Mouse (Mus musculus): ENCODE measurements around the gene Hist1h2af. TPM values are rescaled to one million over a fixed set of nuclear protein-coding genes. Genes with fewer than 3 reads are reported as not detected.
"Not testable (repeated sequence)": the region's sequence is repeated elsewhere in the genome, so short reads cannot be mapped to it uniquely, and the experiment has no call there.

The Hist1h2af gene
- polyA plus RNA-seq, 1 experiment from 2014 or later, result 2.7 TPM

DNA sequence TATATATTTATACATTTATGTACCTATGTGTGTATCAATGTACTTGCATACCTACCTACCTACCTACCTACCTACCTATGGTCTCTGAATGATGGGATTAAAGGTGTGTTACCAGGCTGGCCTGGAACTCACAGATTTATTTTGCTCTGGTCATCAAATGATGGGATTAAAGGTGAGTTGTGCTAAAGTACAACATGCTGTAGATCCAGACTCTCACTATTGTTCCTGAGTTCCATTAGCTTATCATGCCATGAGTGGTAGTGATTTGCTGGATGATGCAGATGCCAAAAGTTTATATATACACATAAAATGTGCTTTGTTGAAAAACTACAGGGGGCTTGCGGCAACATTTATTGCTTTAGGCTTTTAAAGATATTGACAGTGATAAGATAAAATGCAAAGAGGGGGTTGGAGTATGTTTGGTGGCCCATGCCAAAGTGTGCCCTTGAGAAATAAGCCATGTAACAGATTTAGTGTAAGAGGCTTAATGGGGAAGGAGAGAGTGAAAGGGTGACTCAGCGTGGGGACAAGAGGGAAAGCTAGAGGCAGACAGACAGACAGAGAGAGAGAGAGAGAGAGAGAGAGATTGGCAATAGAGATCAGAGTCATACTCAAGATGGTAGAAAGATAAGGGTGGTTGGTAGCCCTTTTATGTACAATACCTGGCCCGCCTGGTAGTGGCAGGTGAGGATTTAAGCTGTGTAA is 3.5 kb downstream of the Hist1h2af start:
- H3K27ac ChIP-seq (replicated peaks), result no peak overlapping the region
- 75% methylated on average over 3 of the region's 3 CpGs for WGBS

DNA sequence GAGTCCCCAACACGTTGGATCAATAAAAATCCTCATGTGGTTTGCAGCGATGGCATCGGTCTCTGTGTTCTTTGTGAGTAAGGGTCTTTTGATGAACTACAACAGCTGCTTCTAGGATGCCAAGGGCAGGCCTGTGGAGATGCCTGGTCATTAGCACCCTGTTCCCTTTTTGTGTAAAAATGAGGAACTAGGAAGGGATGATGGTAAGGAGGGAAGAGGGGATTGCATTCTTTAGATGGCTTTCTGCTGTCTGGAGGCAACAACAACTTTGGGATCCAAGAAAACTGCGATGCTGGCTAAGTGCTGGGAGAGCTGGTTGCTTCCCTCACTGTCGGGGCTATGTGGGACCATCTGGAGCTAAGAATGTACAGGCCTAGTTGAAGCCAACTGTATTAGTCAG is 4.5 kb downstream of the Hist1h2af start:
- ATAC-seq (ENCODE audit: insufficient number of reproducible peaks, low FRiP score, low TSS enrichment, low read depth), result no peak
- Histone ChIP-seq H3K9ac (no peak overlapping the region), H3K27me3 (no peaks in the 10 kb centered on the region), H3K36me3 (no peaks in the 10 kb centered on the region), H3K27ac (replicated peaks) (no peak overlapping the region), H3K4me3 (replicated peaks) (no peak overlapping the region), H3K4me2 (replicated peaks) (no peak overlapping the region), H3K9me3 (replicated peaks) (no peaks in the 10 kb centered on the region), H3K4me1 (peaks cover 21% of the 10 kb centered on the region)
- WGBS, result 51% methylated on average over 5 of the region's 5 CpGs

More for the DNA sequence above, 3.5 kb downstream of the Hist1h2af start:
- peak overlapping the region; percentile 61; the same call in 1 of the 2 replicates for H3K4me3 ChIP-seq (replicated peaks)
- ATAC-seq (ENCODE audit: insufficient number of reproducible peaks, low FRiP score, low TSS enrichment, low read depth), result no peak
- no peak overlapping the region for H3K9ac ChIP-seq
- H3K4me2 ChIP-seq (replicated peaks), result peak overlapping the region; percentile 72; the same call in 1 of the 2 replicates
- H3K4me1 ChIP-seq, result peaks cover 27% of the 10 kb centered on the region
- no peaks in the 10 kb centered on the region for H3K36me3 ChIP-seq
- H3K9me3 ChIP-seq (replicated peaks), result no peaks in the 10 kb centered on the region
- no peaks in the 10 kb centered on the region for H3K27me3 ChIP-seq

DNA sequence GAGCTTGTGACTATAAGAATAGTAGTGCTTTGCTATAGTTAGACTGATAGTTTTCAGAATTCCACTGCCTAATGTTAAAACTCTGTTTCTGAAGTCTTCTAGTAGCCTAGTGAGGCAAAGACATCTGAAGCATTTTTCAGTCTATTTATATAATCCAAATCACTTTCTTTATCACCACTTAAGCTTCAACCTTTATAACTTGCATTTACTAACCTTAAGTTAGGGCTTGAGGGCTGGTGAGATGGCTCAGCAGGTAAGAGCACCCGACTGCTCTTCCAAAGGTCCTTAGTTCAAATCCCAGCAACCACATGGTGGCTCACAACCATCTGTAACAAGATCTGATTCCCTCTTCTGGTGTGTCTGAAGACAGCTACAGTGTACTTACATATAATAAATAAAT is 6.1 kb downstream of the Hist1h2af start:
- H3K9ac ChIP-seq; H3K27me3 ChIP-seq; H3K36me3 ChIP-seq; H3K27ac ChIP-seq (replicated peaks); H3K9me3 ChIP-seq (replicated peaks); H3K4me3 ChIP-seq (replicated peaks); H3K4me2 ChIP-seq (replicated peaks); ATAC-seq (ENCODE audit: insufficient number of reproducible peaks, low FRiP score, low TSS enrichment, low read depth): not testable (repeated sequence)
- peaks cover 13% of the 10 kb centered on the region; the same call in 1 of the 2 replicates for H3K4me1 ChIP-seq
- 81% methylated on average over 1 of the region's 1 CpGs for WGBS

DNA sequence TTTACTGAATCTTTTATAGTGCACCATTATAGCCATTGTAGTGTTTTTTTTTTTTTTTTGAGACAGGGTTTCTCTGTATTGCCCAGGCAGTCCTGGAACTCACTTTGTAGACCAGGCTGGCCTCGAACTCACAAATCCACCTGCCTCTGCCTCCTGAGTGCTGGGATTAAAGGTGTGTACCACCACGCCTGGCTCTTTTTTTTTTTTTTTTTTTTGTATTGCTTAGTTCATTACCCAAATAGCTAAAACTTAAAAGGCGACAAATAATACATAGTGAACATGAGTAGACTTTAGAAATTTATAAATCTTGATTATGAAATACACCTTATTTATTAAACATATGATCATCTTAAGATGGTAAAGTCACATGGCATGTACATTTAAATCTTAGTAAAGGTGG is 7.8 kb downstream of the Hist1h2af start:
- Histone ChIP-seq H3K4me1 (peaks cover 6% of the 10 kb centered on the region; the same call in 1 of the 2 replicates), H3K9ac (no peak overlapping the region), H3K36me3 (no peaks in the 10 kb centered on the region), H3K27me3 (no peaks in the 10 kb centered on the region), H3K4me3 (replicated peaks) (no peak overlapping the region), H3K27ac (replicated peaks) (no peak overlapping the region), H3K4me2 (replicated peaks) (no peak overlapping the region), H3K9me3 (replicated peaks) (no peaks in the 10 kb centered on the region)
- ATAC-seq (ENCODE audit: insufficient number of reproducible peaks, low FRiP score, low TSS enrichment, low read depth), result no peak
- WGBS, result 86% methylated on average over 3 of the region's 3 CpGs

DNA sequence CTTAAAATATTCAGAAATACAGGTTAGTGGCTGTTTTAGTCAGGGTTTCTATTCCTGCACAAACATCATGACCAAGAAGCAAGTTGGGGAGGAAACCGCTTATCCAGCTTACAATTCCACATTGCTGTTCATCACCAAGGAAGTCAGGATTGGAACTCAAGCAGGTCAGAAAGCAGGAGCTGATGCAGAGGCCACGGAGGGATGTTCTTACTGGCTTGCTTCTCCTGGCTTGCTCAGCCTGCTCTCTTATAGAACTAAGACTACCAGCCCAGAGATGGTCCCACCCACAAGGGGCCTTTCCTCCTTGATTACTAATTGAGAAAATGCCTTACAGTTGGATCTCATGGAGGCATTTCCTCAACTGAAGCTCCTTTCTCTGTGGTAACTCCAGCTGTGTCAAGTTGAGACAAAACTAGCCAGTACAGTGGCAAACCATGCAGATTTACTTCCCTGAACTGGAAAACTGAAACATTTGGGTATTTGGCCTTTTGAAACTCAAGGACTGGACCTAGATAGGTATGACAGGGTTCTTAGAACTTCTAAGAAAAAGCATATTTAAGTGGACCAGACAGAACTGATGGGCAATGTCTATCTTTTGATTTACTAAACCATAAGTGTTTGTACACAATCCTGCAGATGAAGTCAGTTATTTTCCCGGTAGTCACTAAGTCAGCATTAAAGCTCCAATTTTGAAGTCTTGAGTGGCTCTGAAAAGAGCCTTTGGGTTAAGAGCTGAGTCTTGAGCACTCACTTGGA is 8.7 kb downstream of the Hist1h2af start:
- not testable (repeated sequence) for ATAC-seq (ENCODE audit: insufficient number of reproducible peaks, low FRiP score, low TSS enrichment, low read depth)
- 3% methylated on average over 3 of the region's 3 CpGs for WGBS
- H3K9ac ChIP-seq, result peak overlapping the region; percentile 39

DNA sequence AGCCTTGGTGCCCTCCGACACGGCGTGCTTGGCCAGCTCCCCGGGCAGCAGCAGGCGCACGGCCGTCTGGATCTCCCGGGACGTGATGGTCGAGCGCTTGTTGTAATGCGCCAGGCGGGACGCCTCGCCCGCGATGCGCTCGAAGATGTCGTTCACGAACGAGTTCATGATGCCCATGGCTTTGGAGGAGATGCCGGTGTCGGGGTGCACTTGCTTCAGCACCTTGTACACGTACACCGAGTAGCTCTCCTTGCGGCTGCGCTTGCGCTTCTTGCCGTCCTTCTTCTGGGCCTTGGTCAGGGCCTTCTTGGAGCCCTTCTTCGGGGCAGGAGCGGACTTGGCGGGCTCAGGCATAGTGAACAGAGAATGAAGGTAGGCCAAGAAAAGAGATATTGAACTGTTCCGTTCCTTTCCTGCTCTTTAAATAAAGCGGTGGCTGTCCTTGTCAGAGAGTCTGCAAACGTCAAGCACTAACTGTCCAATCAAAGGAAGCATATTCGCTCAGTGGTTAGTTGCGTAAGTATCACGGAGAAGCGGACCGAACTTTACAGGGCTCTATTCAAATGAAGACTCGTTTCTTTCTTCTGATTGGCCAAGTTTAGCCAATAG is 9.4 kb downstream of the Hist1h2af start, which contains the start of gene Hist1h2bh:
Hist1h2bh (minus strand) TSS at position 394 of the 609 bp plus-strand sequence.
- ATAC-seq (ENCODE audit: insufficient number of reproducible peaks, low FRiP score, low TSS enrichment, low read depth), result peak; percentile 93
- H3K4me3 ChIP-seq (replicated peaks), result peak within 1 kb of the TSS; percentile 50
- not testable (repeated sequence) for H3K36me3 ChIP-seq; H3K4me1 ChIP-seq; H3K27me3 ChIP-seq; H3K9me3 ChIP-seq (replicated peaks)
- under 1% methylated on average over 38 of the region's 42 CpGs for WGBS
- H3K27ac ChIP-seq (replicated peaks), result peak within 1 kb of the TSS; percentile 95
- peak within 1 kb of the TSS; percentile 70 for H3K4me2 ChIP-seq (replicated peaks)
- H3K9ac ChIP-seq, result peak within 1 kb of the TSS; percentile 39

More for the DNA sequence above, 8.7 kb downstream of the Hist1h2af start:
- Histone ChIP-seq H3K27ac (replicated peaks) (peak overlapping the region; percentile 87), H3K4me3 (replicated peaks) (peak overlapping the region; percentile 50), H3K4me2 (replicated peaks) (peak overlapping the region; percentile 70)
- H3K36me3 ChIP-seq; H3K9me3 ChIP-seq (replicated peaks); H3K4me1 ChIP-seq; H3K27me3 ChIP-seq: not testable (repeated sequence)

DNA sequence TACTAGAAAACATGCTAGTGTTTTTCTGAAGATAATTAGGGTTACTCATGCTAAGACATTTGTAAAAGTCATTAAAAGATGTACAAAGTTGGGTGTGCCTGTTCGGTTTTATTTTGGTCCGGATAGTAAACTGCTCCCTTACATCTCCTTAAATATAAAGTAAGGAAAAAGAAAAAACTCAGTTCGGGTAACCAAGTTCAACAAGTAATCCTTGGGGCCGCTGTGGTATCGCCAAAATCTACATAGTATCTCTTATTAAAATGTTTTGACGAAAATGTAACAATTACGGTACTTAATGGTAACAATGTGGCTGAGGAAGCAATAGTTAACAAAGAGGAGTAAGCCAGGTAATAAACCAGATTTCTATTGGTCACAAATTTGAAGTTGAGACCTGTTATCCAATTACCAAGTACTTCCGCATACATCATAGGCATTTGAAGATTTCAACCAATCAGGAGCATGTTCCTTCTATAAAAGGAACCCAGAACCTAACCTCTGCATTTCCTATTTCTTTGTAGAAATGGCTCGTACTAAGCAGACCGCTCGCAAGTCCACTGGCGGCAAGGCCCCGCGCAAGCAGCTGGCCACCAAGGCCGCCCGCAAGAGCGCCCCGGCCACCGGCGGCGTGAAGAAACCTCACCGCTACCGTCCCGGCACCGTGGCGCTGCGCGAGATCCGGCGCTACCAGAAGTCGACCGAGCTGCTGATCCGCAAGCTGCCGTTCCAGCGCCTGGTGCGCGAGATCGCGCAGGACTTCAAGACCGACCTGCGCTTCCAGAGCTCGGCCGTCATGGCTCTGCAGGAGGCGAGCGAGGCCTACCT is 10.5 kb downstream of the Hist1h2af start, which contains the start of gene Hist1h3f:
Hist1h3f (plus strand) TSS at position 88 of the 822 bp plus-strand sequence.
- WGBS, result 2% methylated on average over 23 of the region's 45 CpGs
- Histone ChIP-seq H3K27me3 (no peaks in the 10 kb centered on the region), H3K36me3 (no peaks in the 10 kb centered on the region), H3K4me1 (peaks cover 4% of the 10 kb centered on the region; the same call in 1 of the 2 replicates), H3K4me3 (replicated peaks) (peak within 1 kb of the TSS; percentile 50), H3K27ac (replicated peaks) (peak within 1 kb of the TSS; percentile 95), H3K4me2 (replicated peaks) (peak within 1 kb of the TSS; percentile 70), H3K9me3 (replicated peaks) (no peaks in the 10 kb centered on the region), H3K9ac (peak within 1 kb of the TSS; percentile 47)
- peak; percentile 91 for ATAC-seq (ENCODE audit: insufficient number of reproducible peaks, low FRiP score, low TSS enrichment, low read depth)

DNA sequence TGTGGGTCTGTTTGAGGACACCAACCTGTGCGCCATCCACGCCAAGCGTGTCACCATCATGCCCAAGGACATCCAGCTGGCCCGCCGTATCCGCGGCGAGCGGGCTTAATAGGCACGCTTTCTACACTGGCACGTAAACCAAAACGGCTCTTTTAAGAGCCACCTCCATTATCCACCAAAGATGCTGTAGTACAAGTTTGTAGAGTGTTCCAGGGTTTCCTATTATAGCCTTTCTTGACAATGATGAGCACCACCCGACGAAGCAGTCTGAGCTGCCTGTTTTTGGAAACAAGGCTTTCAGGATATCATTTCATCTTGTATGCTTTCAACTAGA is 11.0 kb downstream of the Hist1h2af start:
- not testable (repeated sequence) for H3K4me1 ChIP-seq; ATAC-seq (ENCODE audit: insufficient number of reproducible peaks, low FRiP score, low TSS enrichment, low read depth); H3K36me3 ChIP-seq; H3K9ac ChIP-seq; H3K27me3 ChIP-seq; H3K9me3 ChIP-seq (replicated peaks)
- peak overlapping the region; percentile 70 for H3K4me2 ChIP-seq (replicated peaks)
- under 1% methylated on average over 13 of the region's 14 CpGs for WGBS
- peak overlapping the region; percentile 95; the same call in 1 of the 2 replicates for H3K27ac ChIP-seq (replicated peaks)
- peak overlapping the region; percentile 50 for H3K4me3 ChIP-seq (replicated peaks)

DNA sequence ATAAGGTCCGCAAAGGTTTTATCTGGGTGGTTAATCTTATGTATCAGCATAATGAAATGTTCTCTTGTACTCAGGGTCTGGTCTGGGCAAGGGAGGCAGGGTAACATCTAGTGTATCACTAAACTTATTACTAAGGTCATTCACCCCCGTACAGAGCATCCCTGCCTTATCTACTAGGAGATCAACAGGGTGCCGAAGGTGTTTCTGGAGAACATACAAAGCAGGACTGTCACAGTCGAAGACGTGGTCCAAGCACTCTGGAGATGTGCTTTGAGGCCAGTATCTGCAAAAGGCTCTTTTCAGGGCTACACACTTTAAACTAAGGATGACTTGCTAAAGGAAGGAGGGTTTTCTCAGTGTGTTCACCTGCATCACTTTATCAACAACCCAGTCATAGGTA is 13.0 kb downstream of the Hist1h2af start:
- H3K27ac ChIP-seq (replicated peaks), result no peak overlapping the region
- WGBS, result 75% methylated on average over 5 of the region's 5 CpGs
- H3K4me3 ChIP-seq (replicated peaks), result no peak overlapping the region
- no peak for ATAC-seq (ENCODE audit: insufficient number of reproducible peaks, low FRiP score, low TSS enrichment, low read depth)
- no peaks in the 10 kb centered on the region for H3K27me3 ChIP-seq
- no peak overlapping the region for H3K4me2 ChIP-seq (replicated peaks)
- H3K9ac ChIP-seq, result no peak overlapping the region
- peaks cover 12% of the 10 kb centered on the region; the same call in 1 of the 2 replicates for H3K4me1 ChIP-seq
- no peaks in the 10 kb centered on the region for H3K36me3 ChIP-seq
- no peaks in the 10 kb centered on the region for H3K9me3 ChIP-seq (replicated peaks)

DNA sequence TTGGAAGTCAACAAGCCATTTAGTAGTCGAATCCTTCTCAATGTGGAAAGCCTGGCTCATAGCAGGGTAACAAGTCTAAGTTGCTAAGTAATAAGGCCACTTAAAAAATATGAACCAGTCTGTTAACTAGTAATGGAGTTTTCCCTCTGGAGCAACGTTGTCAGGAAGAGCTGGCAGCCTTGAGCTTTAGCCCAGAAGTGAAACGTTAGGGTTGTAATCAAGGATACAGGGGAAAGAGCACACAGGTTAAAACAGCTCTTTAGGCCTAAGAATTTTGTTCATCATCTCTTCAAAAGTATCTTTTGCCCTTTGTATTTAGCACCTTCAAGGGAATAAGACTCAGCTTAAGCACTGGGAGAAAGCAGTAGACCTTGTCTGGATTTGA is 17.0 kb downstream of the Hist1h2af start:
- Histone ChIP-seq H3K4me1 (peaks cover 22% of the 10 kb centered on the region), H3K4me2 (replicated peaks) (peak overlapping the region; percentile 61), H3K36me3 (no peaks in the 10 kb centered on the region), H3K27ac (replicated peaks) (peak overlapping the region; percentile 92), H3K9me3 (replicated peaks) (no peaks in the 10 kb centered on the region), H3K9ac (peak overlapping the region; percentile 28; the same call in 1 of the 2 replicates), H3K27me3 (no peaks in the 10 kb centered on the region), H3K4me3 (replicated peaks) (peak overlapping the region; percentile 51)
- 8% methylated on average over 3 of the region's 3 CpGs for WGBS
- ATAC-seq (ENCODE audit: insufficient number of reproducible peaks, low FRiP score, low TSS enrichment, low read depth), result no peak

All from embryonic facial prominence, embryonic 15.5 days (tissue).